Mouse (Mus musculus): ENCODE data around the gene Gm43738. TPM values are rescaled to one million over a fixed set of nuclear protein-coding genes. Genes with fewer than 3 reads are reported as not detected.
"Not testable (repeated sequence)": the region's sequence is repeated elsewhere in the genome, so short reads cannot be mapped to it uniquely, and the experiment has no call there.

The Gm43738 gene
- polyA plus RNA-seq, 1 experiment from 2014 or later = not detected

DNA sequence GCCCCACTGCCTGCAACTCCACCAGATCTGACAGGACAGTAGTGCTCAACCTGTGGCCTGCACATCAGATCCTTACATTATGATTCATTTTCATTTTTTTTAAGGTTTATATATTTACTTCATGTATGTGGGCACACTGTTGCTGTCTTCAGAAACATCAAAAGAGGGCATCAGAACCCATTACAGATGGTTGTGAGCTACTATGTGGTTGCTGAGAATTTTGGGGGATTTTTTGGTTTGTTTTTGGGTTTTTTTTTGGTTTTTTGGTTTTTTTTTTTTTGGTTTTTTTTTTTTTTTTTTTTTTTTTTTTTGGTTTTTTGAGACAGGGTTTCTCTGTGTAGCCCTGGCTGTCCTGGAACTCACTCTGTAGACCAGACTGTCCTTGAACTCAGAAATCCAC lies 18.6 kb downstream of the Gm43738 start:
- not testable (repeated sequence) for H3K27ac ChIP-seq (ENCODE audit: low read length); H3K4me3 ChIP-seq (replicated peaks; ENCODE audit: low read length); H3K27me3 ChIP-seq (replicated peaks; ENCODE audit: control insufficient read depth, insufficient read depth, low read length); ATAC-seq; H3K9me3 ChIP-seq (ENCODE audit: control insufficient read depth, low read length); H3K4me2 ChIP-seq (ENCODE audit: low read length); H3K4me1 ChIP-seq (replicated peaks; ENCODE audit: control insufficient read depth, insufficient read depth, low read length); H3K9ac ChIP-seq (replicated peaks; ENCODE audit: low read depth, low read length)
- H3K36me3 ChIP-seq (ENCODE audit: control insufficient read depth, insufficient read depth) = peaks cover 20% of the 10 kb centered on the region

DNA sequence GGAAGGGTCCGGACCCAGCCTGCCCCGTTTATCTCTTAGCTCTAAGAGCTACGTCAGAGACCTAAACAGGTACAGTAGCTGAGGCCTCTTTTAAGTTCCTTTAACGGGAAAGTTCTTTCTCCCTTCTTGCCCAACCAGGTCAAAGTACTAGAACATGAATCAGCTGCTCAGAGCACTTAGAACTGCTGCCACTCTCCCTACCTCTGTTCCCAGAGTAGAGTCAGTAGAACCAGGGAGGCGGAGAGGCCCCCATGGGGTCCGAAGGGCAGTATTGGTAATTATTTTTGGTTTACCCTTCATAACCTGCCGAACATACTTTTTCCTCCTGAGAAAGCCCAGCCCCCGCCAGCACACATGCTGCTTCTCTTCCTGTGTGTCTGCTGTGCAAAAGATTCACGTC lies 23.5 kb downstream of the Gm43738 start:
- H3K36me3 ChIP-seq (ENCODE audit: control insufficient read depth, insufficient read depth) = peaks cover 40% of the 10 kb centered on the region
- H3K9me3 ChIP-seq (ENCODE audit: control insufficient read depth, low read length) = no peaks in the 10 kb centered on the region
- H3K27me3 ChIP-seq (replicated peaks; ENCODE audit: control insufficient read depth, insufficient read depth, low read length) = no peaks in the 10 kb centered on the region
- no peak for ATAC-seq
- H3K4me2 ChIP-seq (ENCODE audit: low read length) = no peak overlapping the region
- no peaks in the 10 kb centered on the region for H3K4me1 ChIP-seq (replicated peaks; ENCODE audit: control insufficient read depth, insufficient read depth, low read length)
- WGBS = 97% methylated on average over 9 of the region's 9 CpGs
- no peak overlapping the region for H3K27ac ChIP-seq (ENCODE audit: low read length)
- no peak overlapping the region for H3K9ac ChIP-seq (replicated peaks; ENCODE audit: low read depth, low read length)
- H3K4me3 ChIP-seq (replicated peaks; ENCODE audit: low read length) = no peak overlapping the region

DNA sequence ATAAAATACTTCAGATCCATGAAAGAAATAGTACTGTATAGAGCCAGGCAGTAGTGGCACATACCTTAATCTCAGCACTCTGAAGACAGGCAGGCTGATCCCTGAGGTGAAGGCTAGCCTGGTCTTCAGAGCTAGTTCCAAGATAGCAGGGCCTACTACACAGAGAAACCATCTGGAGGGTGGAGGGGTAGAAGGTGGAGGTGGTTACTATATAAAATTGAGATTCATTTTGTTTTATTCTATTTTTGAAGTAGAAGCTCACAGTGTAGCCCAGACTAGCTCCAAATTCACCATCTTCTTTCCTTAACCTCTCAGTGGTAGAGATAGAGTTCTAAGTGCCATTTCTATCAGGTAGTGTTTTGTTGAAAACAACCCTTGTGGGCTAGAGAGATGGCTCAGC lies 33.6 kb downstream of the Gm43738 start:
- no peak overlapping the region for H3K27ac ChIP-seq (ENCODE audit: low read length)
- H3K9ac ChIP-seq (replicated peaks; ENCODE audit: low read depth, low read length) = no peak overlapping the region
- H3K4me1 ChIP-seq (replicated peaks; ENCODE audit: control insufficient read depth, insufficient read depth, low read length) = no peaks in the 10 kb centered on the region
- no peaks in the 10 kb centered on the region for H3K27me3 ChIP-seq (replicated peaks; ENCODE audit: control insufficient read depth, insufficient read depth, low read length)
- H3K9me3 ChIP-seq (ENCODE audit: control insufficient read depth, low read length) = no peaks in the 10 kb centered on the region
- peaks cover 66% of the 10 kb centered on the region for H3K36me3 ChIP-seq (ENCODE audit: control insufficient read depth, insufficient read depth)
- no peak for ATAC-seq
- no peak overlapping the region for H3K4me3 ChIP-seq (replicated peaks; ENCODE audit: low read length)
- no peak overlapping the region for H3K4me2 ChIP-seq (ENCODE audit: low read length)

DNA sequence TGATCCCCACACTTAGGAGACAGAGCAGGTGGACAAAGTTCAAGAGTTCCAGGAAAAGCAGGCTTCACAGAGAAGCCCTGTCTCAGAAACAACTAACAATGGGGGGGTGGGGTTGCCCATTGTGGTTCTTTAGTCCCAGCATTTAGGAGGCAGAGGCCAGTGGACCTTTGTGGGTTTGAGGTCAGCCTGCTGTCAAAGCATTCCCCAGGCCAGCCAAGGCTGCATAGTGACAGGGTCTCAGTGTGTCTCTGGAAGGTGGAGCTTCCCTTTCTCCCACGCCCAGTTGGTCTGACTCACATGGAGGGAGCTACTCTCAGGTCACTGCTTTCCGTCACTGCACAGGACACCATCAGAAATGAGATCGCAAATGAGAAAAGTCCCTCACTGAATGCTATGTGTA lies 39.2 kb downstream of the Gm43738 start:
- Histone ChIP-seq H3K4me3 (replicated peaks; ENCODE audit: low read length) (no peak overlapping the region), H3K27ac (ENCODE audit: low read length) (no peak overlapping the region), H3K9me3 (ENCODE audit: control insufficient read depth, low read length) (no peaks in the 10 kb centered on the region), H3K4me1 (replicated peaks; ENCODE audit: control insufficient read depth, insufficient read depth, low read length) (no peaks in the 10 kb centered on the region), H3K36me3 (ENCODE audit: control insufficient read depth, insufficient read depth) (peaks cover 40% of the 10 kb centered on the region), H3K9ac (replicated peaks; ENCODE audit: low read depth, low read length) (no peak overlapping the region), H3K4me2 (ENCODE audit: low read length) (no peak overlapping the region), H3K27me3 (replicated peaks; ENCODE audit: control insufficient read depth, insufficient read depth, low read length) (no peaks in the 10 kb centered on the region)
- 67% methylated on average over 3 of the region's 3 CpGs for WGBS
- no peak for ATAC-seq

DNA sequence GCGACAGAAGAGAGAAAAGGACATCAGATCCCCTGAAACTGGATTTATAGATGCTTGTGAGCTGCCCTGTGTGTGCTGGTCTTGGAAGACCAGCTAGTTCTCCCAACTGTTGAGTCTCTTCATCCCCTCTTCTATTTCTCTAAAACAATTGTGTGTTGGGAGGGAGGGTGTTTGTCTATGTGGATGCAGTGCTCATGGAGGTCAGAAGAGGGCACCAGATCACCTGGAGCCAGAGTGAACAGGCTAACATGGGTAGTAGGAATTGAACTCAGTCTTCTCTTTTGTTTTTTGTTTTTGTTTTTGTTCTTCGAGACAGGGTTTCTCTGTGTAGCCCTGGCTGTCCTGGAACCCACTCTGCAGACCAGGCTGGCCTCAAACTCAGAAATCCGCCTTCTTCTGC lies 42.1 kb downstream of the Gm43738 start:
- no peak for ATAC-seq
- H3K36me3 ChIP-seq (ENCODE audit: control insufficient read depth, insufficient read depth) = peaks cover 29% of the 10 kb centered on the region
- H3K9me3 ChIP-seq (ENCODE audit: control insufficient read depth, low read length) = no peaks in the 10 kb centered on the region
- no peak overlapping the region for H3K27ac ChIP-seq (ENCODE audit: low read length)
- H3K27me3 ChIP-seq (replicated peaks; ENCODE audit: control insufficient read depth, insufficient read depth, low read length) = no peaks in the 10 kb centered on the region
- no peak overlapping the region for H3K4me2 ChIP-seq (ENCODE audit: low read length)
- no peaks in the 10 kb centered on the region for H3K4me1 ChIP-seq (replicated peaks; ENCODE audit: control insufficient read depth, insufficient read depth, low read length)
- H3K4me3 ChIP-seq (replicated peaks; ENCODE audit: low read length) = no peak overlapping the region
- H3K9ac ChIP-seq (replicated peaks; ENCODE audit: low read depth, low read length) = no peak overlapping the region
- 68% methylated on average over 3 of the region's 3 CpGs for WGBS

DNA sequence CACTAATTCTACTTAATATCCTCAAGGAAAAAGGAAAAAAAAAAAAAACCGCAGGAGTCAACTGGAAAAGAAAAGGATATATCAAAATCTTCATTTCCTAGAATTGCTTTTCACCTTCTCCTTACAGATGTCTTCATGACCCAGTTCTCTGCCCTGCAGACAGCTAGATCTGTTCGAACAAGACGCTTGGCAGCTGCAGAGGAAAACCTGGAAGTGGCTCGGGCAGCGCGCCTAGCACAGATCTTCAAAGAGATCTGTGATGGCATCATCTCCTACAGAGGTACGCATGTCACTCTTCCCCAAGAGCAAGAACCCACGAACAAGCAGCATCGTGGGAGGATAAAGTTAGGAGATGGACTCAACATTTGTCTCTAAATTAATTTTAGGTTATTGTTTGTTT lies 42.5 kb downstream of the Gm43738 start:
- Histone ChIP-seq H3K4me3 (replicated peaks; ENCODE audit: low read length) (no peak overlapping the region), H3K27ac (ENCODE audit: low read length) (no peak overlapping the region), H3K9me3 (ENCODE audit: control insufficient read depth, low read length) (no peaks in the 10 kb centered on the region), H3K4me1 (replicated peaks; ENCODE audit: control insufficient read depth, insufficient read depth, low read length) (no peaks in the 10 kb centered on the region), H3K4me2 (ENCODE audit: low read length) (no peak overlapping the region), H3K36me3 (ENCODE audit: control insufficient read depth, insufficient read depth) (peaks cover 25% of the 10 kb centered on the region), H3K27me3 (replicated peaks; ENCODE audit: control insufficient read depth, insufficient read depth, low read length) (no peaks in the 10 kb centered on the region), H3K9ac (replicated peaks; ENCODE audit: low read depth, low read length) (no peak overlapping the region)
- no peak for ATAC-seq
- 94% methylated on average over 9 of the region's 9 CpGs for WGBS

DNA sequence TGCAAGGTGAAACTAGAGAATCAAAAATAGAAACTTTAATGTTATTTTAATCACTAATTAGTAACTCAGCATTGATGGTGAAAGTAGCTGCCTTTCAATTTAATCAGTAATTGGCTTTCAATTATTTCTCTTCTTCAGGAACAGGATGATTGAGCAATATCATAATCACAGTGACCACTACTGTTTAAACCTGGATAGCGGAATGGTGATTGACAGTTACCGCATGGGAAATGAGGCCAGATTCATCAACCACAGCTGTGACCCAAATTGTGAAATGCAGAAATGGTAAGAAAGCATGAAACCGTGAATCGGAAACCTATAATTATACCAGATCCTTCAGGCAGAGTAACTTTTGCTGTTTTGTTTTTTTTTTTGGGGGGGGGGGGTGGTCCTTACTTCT lies 57.5 kb downstream of the Gm43738 start:
- H3K27me3 ChIP-seq (replicated peaks; ENCODE audit: control insufficient read depth, insufficient read depth, low read length) = no peaks in the 10 kb centered on the region
- no peaks in the 10 kb centered on the region for H3K4me1 ChIP-seq (replicated peaks; ENCODE audit: control insufficient read depth, insufficient read depth, low read length)
- H3K4me2 ChIP-seq (ENCODE audit: low read length) = no peak overlapping the region
- no peak overlapping the region for H3K9ac ChIP-seq (replicated peaks; ENCODE audit: low read depth, low read length)
- H3K27ac ChIP-seq (ENCODE audit: low read length) = no peak overlapping the region
- H3K36me3 ChIP-seq (ENCODE audit: control insufficient read depth, insufficient read depth) = peaks cover 31% of the 10 kb centered on the region
- no peak for ATAC-seq
- H3K4me3 ChIP-seq (replicated peaks; ENCODE audit: low read length) = no peak overlapping the region
- no peaks in the 10 kb centered on the region for H3K9me3 ChIP-seq (ENCODE audit: control insufficient read depth, low read length)
- WGBS = 79% methylated on average over 4 of the region's 4 CpGs

Other genes with a start within 250 kb of the Gm43738 start
- gene Msto1, start 187.1 kb downstream of the Gm43738 start, polyA plus RNA-seq (2015; fragmentation: Nextera tagmentation; extraction: Ambion mirVana) = 44.5 and 47.7 TPM in 2 replicates
- gene Ash1l, start 150.5 kb downstream of the Gm43738 start, polyA plus RNA-seq (2015; fragmentation: Nextera tagmentation; extraction: Ambion mirVana) = 22.6 and 24.6 TPM in 2 replicates
- gene Dap3, start 149.9 kb downstream of the Gm43738 start, polyA plus RNA-seq (2015; fragmentation: Nextera tagmentation; extraction: Ambion mirVana) = 161 and 168 TPM in 2 replicates
- gene Rusc1, start 7.8 kb downstream of the Gm43738 start, polyA plus RNA-seq (2015; fragmentation: Nextera tagmentation; extraction: Ambion mirVana) = 74.4 and 76.8 TPM in 2 replicates
- 380 and 438 TPM in 2 replicates for gene Fdps, start 860 bp upstream of the Gm43738 start, polyA plus RNA-seq (2015; fragmentation: Nextera tagmentation; extraction: Ambion mirVana)
- gene Pklr, start 35.0 kb upstream of the Gm43738 start, polyA plus RNA-seq (2015; fragmentation: Nextera tagmentation; extraction: Ambion mirVana) = 0.13 TPM in 1 of 2 replicates, not detected in the other
- gene Hcn3, start 59.1 kb upstream of the Gm43738 start, polyA plus RNA-seq (2015; fragmentation: Nextera tagmentation; extraction: Ambion mirVana) = 34.0 and 39.6 TPM in 2 replicates
- gene Clk2, start 63.7 kb upstream of the Gm43738 start, polyA plus RNA-seq (2015; fragmentation: Nextera tagmentation; extraction: Ambion mirVana) = 19.2 and 23.9 TPM in 2 replicates
- gene Scamp3, start 76.4 kb upstream of the Gm43738 start, polyA plus RNA-seq (2015; fragmentation: Nextera tagmentation; extraction: Ambion mirVana) = 125 and 128 TPM in 2 replicates
- gene Fam189b, start 82.0 kb upstream of the Gm43738 start, polyA plus RNA-seq (2015; fragmentation: Nextera tagmentation; extraction: Ambion mirVana) = 26.5 and 30.7 TPM in 2 replicates
- gene Gba, start 101.8 kb upstream of the Gm43738 start, polyA plus RNA-seq (2015; fragmentation: Nextera tagmentation; extraction: Ambion mirVana) = 44.8 and 46.7 TPM in 2 replicates
- gene Thbs3, start 114.1 kb upstream of the Gm43738 start, polyA plus RNA-seq (2015; fragmentation: Nextera tagmentation; extraction: Ambion mirVana) = 61.5 and 84.2 TPM in 2 replicates
- 180 and 183 TPM in 2 replicates for gene Mtx1, start 126.0 kb upstream of the Gm43738 start, polyA plus RNA-seq (2015; fragmentation: Nextera tagmentation; extraction: Ambion mirVana)
- gene Muc1, start 128.0 kb upstream of the Gm43738 start, polyA plus RNA-seq (2015; fragmentation: Nextera tagmentation; extraction: Ambion mirVana) = 1.6 and 1.7 TPM in 2 replicates
- 187 and 195 TPM in 2 replicates for gene Krtcap2, start 144.9 kb upstream of the Gm43738 start, polyA plus RNA-seq (2015; fragmentation: Nextera tagmentation; extraction: Ambion mirVana)
- gene Trim46, start 145.2 kb upstream of the Gm43738 start, polyA plus RNA-seq (2015; fragmentation: Nextera tagmentation; extraction: Ambion mirVana) = 62.5 and 76.1 TPM in 2 replicates
- 67.0 and 73.5 TPM in 2 replicates for gene Dpm3, start 158.3 kb upstream of the Gm43738 start, polyA plus RNA-seq (2015; fragmentation: Nextera tagmentation; extraction: Ambion mirVana)
- 38.6 and 41.2 TPM in 2 replicates for gene Slc50a1, start 169.5 kb upstream of the Gm43738 start, polyA plus RNA-seq (2015; fragmentation: Nextera tagmentation; extraction: Ambion mirVana)
- gene Efna1, start 180.0 kb upstream of the Gm43738 start, polyA plus RNA-seq (2015; fragmentation: Nextera tagmentation; extraction: Ambion mirVana) = 8.3 and 9.5 TPM in 2 replicates
- gene Efna3, start 221.9 kb upstream of the Gm43738 start, polyA plus RNA-seq (2015; fragmentation: Nextera tagmentation; extraction: Ambion mirVana) = 55.3 and 55.8 TPM in 2 replicates
- 14.1 and 16.7 TPM in 2 replicates for gene Efna4, start 236.9 kb upstream of the Gm43738 start, polyA plus RNA-seq (2015; fragmentation: Nextera tagmentation; extraction: Ambion mirVana)
- gene Adam15, start 248.9 kb upstream of the Gm43738 start, polyA plus RNA-seq (2015; fragmentation: Nextera tagmentation; extraction: Ambion mirVana) = 40.4 and 55.2 TPM in 2 replicates